Mouse (Mus musculus): ENCODE measurements around the gene Alk. TPM values are rescaled to one million over a fixed set of nuclear protein-coding genes. Genes with fewer than 3 reads are reported as not detected.

Alk gene
- polyA plus RNA-seq, 1 experiment from 2014 or later: 0.61 TPM

DNA sequence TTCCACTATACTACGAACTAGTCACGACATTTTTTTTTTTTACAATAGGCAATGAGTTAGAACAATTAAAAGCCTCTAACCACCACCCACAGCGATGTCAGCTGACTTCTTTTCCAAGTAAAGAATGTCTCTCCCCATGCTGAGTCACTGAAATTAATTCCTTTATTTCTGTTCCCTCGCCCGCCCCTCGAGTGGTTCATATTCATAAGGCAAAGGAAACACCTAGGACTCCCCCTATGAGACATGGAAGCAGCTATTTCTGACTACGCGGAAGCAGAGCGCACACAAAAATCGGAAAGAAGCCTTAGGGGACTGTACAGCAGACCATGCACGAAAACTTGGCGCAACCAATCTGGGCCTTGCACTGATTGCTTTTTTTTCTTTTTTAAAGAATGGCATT is 735.6 kb downstream of the Alk start:
- no peak for TF ChIP-seq CTCF (IDR thresholded peaks at IDR 0.05; ENCODE audit: low read depth)
- no peak for TF ChIP-seq EP300 (optimal IDR thresholded peaks at IDR 0.05)
- ATAC-seq (ENCODE audit: low FRiP score, low TSS enrichment) (no peak), DNase-seq (ENCODE audit: low spot score) (no peak)
- Histone ChIP-seq H3K4me1 (replicated peaks; ENCODE audit: control insufficient read depth, insufficient read depth) (no peaks in the 10 kb centered on the region), H3K4me2 (replicated peaks; ENCODE audit: low read depth) (no peak overlapping the region), H3K9me3 (ENCODE audit: control insufficient read depth, low read length) (no peaks in the 10 kb centered on the region), H3K27ac (replicated peaks) (no peak overlapping the region), H3K9ac (ENCODE audit: low read length) (no peak overlapping the region), H3K27me3 (ENCODE audit: control insufficient read depth, insufficient read depth, low read length) (no peaks in the 10 kb centered on the region), H3K4me3 (ENCODE audit: low read depth, low read length) (no peak overlapping the region), H3K36me3 (ENCODE audit: control insufficient read depth, insufficient read depth, low read length) (no peaks in the 10 kb centered on the region)
- WGBS: 86% methylated on average over 12 of the region's 12 CpGs

DNA sequence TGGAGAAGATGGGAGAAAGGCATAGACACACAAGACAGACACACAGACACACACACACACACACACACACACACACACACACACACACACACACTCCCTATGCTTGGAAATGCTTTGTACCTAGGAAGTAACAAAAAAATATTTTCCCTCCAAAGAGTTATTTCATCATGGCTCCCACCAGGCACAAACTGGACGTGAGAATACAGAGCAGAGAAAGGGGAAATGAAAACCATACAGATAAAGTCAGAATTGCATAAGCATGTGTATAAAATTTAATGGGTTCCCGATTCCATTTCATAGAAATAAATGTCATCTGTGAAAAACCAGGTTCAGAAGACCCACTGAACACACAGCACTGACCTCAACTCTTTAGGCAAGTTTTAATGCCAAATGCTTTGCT is 736.5 kb downstream of the Alk start:
- 87% methylated on average over 2 of the region's 2 CpGs for WGBS
- Histone ChIP-seq H3K9ac (ENCODE audit: low read length) (no peak overlapping the region), H3K36me3 (ENCODE audit: control insufficient read depth, insufficient read depth, low read length) (no peaks in the 10 kb centered on the region), H3K4me3 (ENCODE audit: low read depth, low read length) (no peak overlapping the region), H3K4me2 (replicated peaks; ENCODE audit: low read depth) (no peak overlapping the region), H3K27me3 (ENCODE audit: control insufficient read depth, insufficient read depth, low read length) (no peaks in the 10 kb centered on the region), H3K4me1 (replicated peaks; ENCODE audit: control insufficient read depth, insufficient read depth) (no peaks in the 10 kb centered on the region), H3K9me3 (ENCODE audit: control insufficient read depth, low read length) (no peaks in the 10 kb centered on the region), H3K27ac (replicated peaks) (no peak overlapping the region)
- DNase-seq (ENCODE audit: low spot score): no peak
- no peak for TF ChIP-seq CTCF (IDR thresholded peaks at IDR 0.05; ENCODE audit: low read depth)
- TF ChIP-seq EP300 (optimal IDR thresholded peaks at IDR 0.05): no peak
- ATAC-seq (ENCODE audit: low FRiP score, low TSS enrichment): no peak

DNA sequence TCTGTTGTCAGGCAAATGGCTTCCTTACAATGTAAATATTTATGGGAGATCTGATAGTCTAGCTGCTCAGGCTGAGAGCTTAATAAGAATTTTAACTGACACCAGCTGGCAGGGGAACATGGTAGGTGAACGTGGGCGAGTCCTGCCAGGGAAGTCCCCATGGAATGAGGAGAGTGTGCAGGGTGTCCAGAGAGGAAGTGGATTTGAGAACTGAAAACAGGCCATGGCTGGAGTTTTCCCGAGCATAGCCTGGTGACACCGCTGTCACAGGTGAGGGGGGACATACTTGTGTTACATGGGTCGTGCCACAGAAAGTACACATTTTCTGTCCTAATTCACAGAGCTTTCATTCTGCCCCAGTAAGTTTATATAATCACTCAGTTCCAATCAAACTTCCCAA is 739.0 kb downstream of the Alk start:
- no peaks in the 10 kb centered on the region for H3K36me3 ChIP-seq (ENCODE audit: control insufficient read depth, insufficient read depth, low read length)
- WGBS: 55% methylated on average over 5 of the region's 5 CpGs
- TF ChIP-seq CTCF (IDR thresholded peaks at IDR 0.05; ENCODE audit: low read depth): no peak
- TF ChIP-seq EP300 (optimal IDR thresholded peaks at IDR 0.05): no peak
- no peaks in the 10 kb centered on the region for H3K9me3 ChIP-seq (ENCODE audit: control insufficient read depth, low read length)
- no peak overlapping the region for H3K9ac ChIP-seq (ENCODE audit: low read length)
- no peak overlapping the region for H3K4me2 ChIP-seq (replicated peaks; ENCODE audit: low read depth)
- no peaks in the 10 kb centered on the region for H3K4me1 ChIP-seq (replicated peaks; ENCODE audit: control insufficient read depth, insufficient read depth)
- H3K4me3 ChIP-seq (ENCODE audit: low read depth, low read length): no peak overlapping the region
- no peak overlapping the region for H3K27ac ChIP-seq (replicated peaks)
- no peaks in the 10 kb centered on the region for H3K27me3 ChIP-seq (ENCODE audit: control insufficient read depth, insufficient read depth, low read length)
- DNase-seq (ENCODE audit: low spot score): no peak
- ATAC-seq (ENCODE audit: low FRiP score, low TSS enrichment): no peak

DNA sequence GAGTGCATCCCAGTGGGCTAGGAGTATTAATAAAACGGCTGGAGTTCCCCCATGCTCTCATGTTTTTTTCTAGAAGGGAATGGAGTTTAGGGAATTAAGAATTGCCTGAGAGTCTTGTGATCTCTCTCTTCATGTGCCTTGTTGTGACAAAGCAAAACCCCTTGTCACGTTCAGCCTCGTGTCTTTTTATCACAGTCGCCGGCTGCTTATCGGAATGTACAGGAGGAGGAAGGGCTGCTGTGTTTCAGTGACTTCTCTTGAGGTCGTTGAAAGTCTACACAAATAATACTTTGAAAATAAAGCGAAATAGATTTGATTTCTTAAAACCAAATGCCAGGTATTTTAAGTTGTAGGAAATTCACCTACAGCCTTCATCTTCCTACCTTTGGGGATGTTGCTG is 740.4 kb downstream of the Alk start:
- WGBS: 85% methylated on average over 8 of the region's 8 CpGs
- no peak for DNase-seq (ENCODE audit: low spot score)
- Histone ChIP-seq H3K4me1 (replicated peaks; ENCODE audit: control insufficient read depth, insufficient read depth) (no peaks in the 10 kb centered on the region), H3K4me2 (replicated peaks; ENCODE audit: low read depth) (no peak overlapping the region), H3K27me3 (ENCODE audit: control insufficient read depth, insufficient read depth, low read length) (no peaks in the 10 kb centered on the region), H3K9me3 (ENCODE audit: control insufficient read depth, low read length) (no peaks in the 10 kb centered on the region), H3K27ac (replicated peaks) (no peak overlapping the region), H3K9ac (ENCODE audit: low read length) (no peak overlapping the region), H3K36me3 (ENCODE audit: control insufficient read depth, insufficient read depth, low read length) (no peaks in the 10 kb centered on the region), H3K4me3 (ENCODE audit: low read depth, low read length) (no peak overlapping the region)
- no peak for TF ChIP-seq CTCF (IDR thresholded peaks at IDR 0.05; ENCODE audit: low read depth)
- no peak for TF ChIP-seq EP300 (optimal IDR thresholded peaks at IDR 0.05)
- ATAC-seq (ENCODE audit: low FRiP score, low TSS enrichment): no peak

DNA sequence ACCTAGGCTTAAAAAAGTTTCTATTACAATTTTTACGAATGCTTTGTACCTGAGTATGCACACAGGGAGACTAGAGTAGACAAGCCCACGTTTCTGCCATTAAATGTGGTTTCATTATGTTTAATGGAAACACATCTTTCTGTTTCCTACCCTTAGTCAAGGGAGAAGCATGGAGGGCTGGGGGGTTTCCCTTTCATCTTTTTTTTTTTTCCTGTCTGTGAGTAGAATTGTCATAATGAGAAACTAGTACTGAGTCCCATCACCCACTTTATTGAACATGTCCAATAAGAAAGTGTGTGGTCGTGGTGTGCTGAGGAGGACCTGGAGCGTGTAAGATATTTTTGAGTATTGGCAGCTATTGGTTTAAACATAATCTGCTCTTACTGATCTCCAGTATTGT is 741.5 kb downstream of the Alk start:
- DNase-seq (ENCODE audit: low spot score) (no peak), ATAC-seq (ENCODE audit: low FRiP score, low TSS enrichment) (no peak)
- Histone ChIP-seq H3K4me1 (replicated peaks; ENCODE audit: control insufficient read depth, insufficient read depth) (no peaks in the 10 kb centered on the region), H3K4me2 (replicated peaks; ENCODE audit: low read depth) (no peak overlapping the region), H3K27me3 (ENCODE audit: control insufficient read depth, insufficient read depth, low read length) (no peaks in the 10 kb centered on the region), H3K9ac (ENCODE audit: low read length) (no peak overlapping the region), H3K27ac (replicated peaks) (no peak overlapping the region), H3K9me3 (ENCODE audit: control insufficient read depth, low read length) (no peaks in the 10 kb centered on the region), H3K36me3 (ENCODE audit: control insufficient read depth, insufficient read depth, low read length) (no peaks in the 10 kb centered on the region), H3K4me3 (ENCODE audit: low read depth, low read length) (no peak overlapping the region)
- WGBS: 88% methylated on average over 4 of the region's 4 CpGs
- TF ChIP-seq EP300 (optimal IDR thresholded peaks at IDR 0.05) (no peak), CTCF (IDR thresholded peaks at IDR 0.05; ENCODE audit: low read depth) (no peak)

DNA sequence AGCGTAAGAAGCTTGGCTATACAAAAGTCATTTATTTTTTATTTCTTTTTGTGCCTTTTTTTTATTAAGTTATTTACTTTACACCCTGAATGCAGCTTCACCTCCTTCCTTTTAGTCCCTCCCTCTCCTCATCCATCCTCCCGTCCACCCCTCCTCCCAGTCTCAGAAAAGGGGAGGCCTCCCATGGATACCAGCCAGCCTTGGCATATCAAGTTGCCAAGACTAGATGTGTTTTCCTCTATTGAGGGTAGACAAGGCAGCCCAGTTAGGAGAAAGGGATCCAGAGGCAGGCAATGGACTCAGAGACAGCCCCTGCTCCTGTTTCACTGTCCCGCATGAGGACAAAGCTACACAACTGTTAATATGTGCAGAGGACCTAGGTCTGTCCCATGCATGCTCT is 742.2 kb downstream of the Alk start:
- no peaks in the 10 kb centered on the region for H3K27me3 ChIP-seq (ENCODE audit: control insufficient read depth, insufficient read depth, low read length)
- H3K4me3 ChIP-seq (ENCODE audit: low read depth, low read length): no peak overlapping the region
- H3K27ac ChIP-seq (replicated peaks): no peak overlapping the region
- 76% methylated on average over 3 of the region's 3 CpGs for WGBS
- TF ChIP-seq EP300 (optimal IDR thresholded peaks at IDR 0.05): no peak
- no peak for DNase-seq (ENCODE audit: low spot score)
- no peak for ATAC-seq (ENCODE audit: low FRiP score, low TSS enrichment)
- no peaks in the 10 kb centered on the region for H3K36me3 ChIP-seq (ENCODE audit: control insufficient read depth, insufficient read depth, low read length)
- H3K9ac ChIP-seq (ENCODE audit: low read length): no peak overlapping the region
- no peaks in the 10 kb centered on the region for H3K4me1 ChIP-seq (replicated peaks; ENCODE audit: control insufficient read depth, insufficient read depth)
- H3K9me3 ChIP-seq (ENCODE audit: control insufficient read depth, low read length): no peaks in the 10 kb centered on the region
- H3K4me2 ChIP-seq (replicated peaks; ENCODE audit: low read depth): no peak overlapping the region
